Mouse (Mus musculus) intestine, postnatal 0 days (tissue): ENCODE measurements around the gene Eif3l. TPM values are rescaled to one million over a fixed set of nuclear protein-coding genes. Genes with fewer than 3 reads are reported as not detected.
A peak's percentile ranks its signal among the peaks of the same experiment; 100 is the strongest.

Source experiments
- ATAC-seq: fragments of 200-750 bp; cut with Nextera tagmentation; 2 replicates; pipeline ENCODE4 v1.8.0; 2017; ENCODE audit warnings: mild to moderate bottlenecking, moderate TSS enrichment, moderate library complexity
- H3K27ac ChIP-seq: fragments of 300-500 bp; sonication (generic); 2 replicates; pipeline ENCODE4 v1.5.1; 2014; ENCODE audit warnings: mild to moderate bottlenecking, low read depth, low read length, moderate library complexity
- H3K27me3 ChIP-seq: fragments of 300-500 bp; sonication (generic); replicated peaks from 2 replicates; pipeline ENCODE4 v1.6.1; 2014; ENCODE audit warnings: low read length, mixed read lengths; ENCODE audit not compliant: control insufficient read depth, insufficient read depth
- H3K36me3 ChIP-seq: fragments of 300-500 bp; sonication (generic); 2 replicates; pipeline ENCODE4 v1.6.1; 2014; ENCODE audit warnings: mild to moderate bottlenecking, moderate library complexity; ENCODE audit not compliant: control insufficient read depth, insufficient read depth
- H3K4me1 ChIP-seq: fragments of 300-500 bp; sonication (generic); replicated peaks from 2 replicates; pipeline ENCODE4 v1.6.1; 2014; ENCODE audit warnings: antibody characterized with exemption, low read length, mixed read lengths; ENCODE audit not compliant: control insufficient read depth, insufficient read depth
- H3K4me2 ChIP-seq: fragments of 300-500 bp; sonication (generic); replicated peaks from 2 replicates; pipeline ENCODE4 v1.6.1; 2014; ENCODE audit warnings: low read depth, mild to moderate bottlenecking, moderate library complexity
- H3K4me3 ChIP-seq: fragments of 300-500 bp; sonication (generic); 2 replicates; pipeline ENCODE4 v1.5.1; 2014; ENCODE audit warnings: low read depth, low read length
- H3K9ac ChIP-seq: fragments of 300-500 bp; sonication (generic); 2 replicates; pipeline ENCODE4 v1.6.1; 2014; ENCODE audit warnings: mild to moderate bottlenecking, low read depth, low read length
- H3K9me3 ChIP-seq: fragments of 300-500 bp; sonication (generic); 2 replicates; pipeline ENCODE4 v1.6.1; 2016; ENCODE audit warnings: mixed run types; ENCODE audit not compliant: control insufficient read depth
- CTCF ChIP-seq: sonication (generic); IDR thresholded peaks from 2 replicates; pipeline ENCODE4 v1.5.1; 2016; ENCODE audit warnings: low read depth, mild to moderate bottlenecking, control low read depth, antibody characterized with exemption, moderate library complexity
- WGBS: fragments of 180-500 bp; shearing (Covaris S2); extraction: QIAGEN DNeasy Blood & Tissue Kit; methylation state at CpG from one replicate; pipeline ENCODE4 v1.1.7; 2014; 5-methylcytosine and 5-hydroxymethylcytosine counted together
- polyA plus RNA-seq: library from polyadenylated mRNA; unstranded; fragments of >200 nt; fragmentation: Nextera tagmentation; extraction: Ambion mirVana; gene quantifications from 2 replicates; pipeline ENCODE4 v1.2.1, GENCODE M21; 2015

The Eif3l gene
- polyA plus RNA-seq, 1 experiment from 2014 or later = 97.0 TPM

DNA sequence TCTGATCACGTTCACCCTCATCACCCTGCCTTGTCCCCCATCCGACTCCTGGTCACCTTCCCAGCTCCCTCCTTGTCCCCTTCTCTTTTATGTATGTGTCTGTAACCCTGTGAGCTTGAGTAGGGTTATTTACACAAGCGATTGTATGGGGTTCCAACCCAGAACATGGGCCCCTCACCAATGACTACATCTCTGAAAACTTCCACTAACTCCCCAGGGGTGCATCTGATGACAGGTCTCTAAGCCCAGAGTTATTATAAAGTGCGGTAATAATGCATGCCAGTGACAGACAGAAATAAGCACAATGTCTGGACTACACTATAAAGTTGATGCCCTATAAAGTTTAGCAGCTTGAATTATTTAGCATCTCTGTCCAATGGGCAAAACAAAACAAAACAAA is 25.4 kb downstream of the Eif3l start:
- no peak overlapping the region for H3K4me3 ChIP-seq
- H3K4me1 ChIP-seq = peaks cover 3% of the 10 kb centered on the region; the same call in 1 of the 2 replicates
- no peak overlapping the region for H3K27ac ChIP-seq
- no peak overlapping the region for H3K9ac ChIP-seq
- H3K27me3 ChIP-seq = no peaks in the 10 kb centered on the region
- no peak overlapping the region for H3K4me2 ChIP-seq
- H3K9me3 ChIP-seq = no peaks in the 10 kb centered on the region
- 73% methylated on average over 4 of the region's 4 CpGs for WGBS
- H3K36me3 ChIP-seq = peaks cover 4% of the 10 kb centered on the region; the same call in 1 of the 2 replicates
- no peak for TF ChIP-seq CTCF
- ATAC-seq = no peak

DNA sequence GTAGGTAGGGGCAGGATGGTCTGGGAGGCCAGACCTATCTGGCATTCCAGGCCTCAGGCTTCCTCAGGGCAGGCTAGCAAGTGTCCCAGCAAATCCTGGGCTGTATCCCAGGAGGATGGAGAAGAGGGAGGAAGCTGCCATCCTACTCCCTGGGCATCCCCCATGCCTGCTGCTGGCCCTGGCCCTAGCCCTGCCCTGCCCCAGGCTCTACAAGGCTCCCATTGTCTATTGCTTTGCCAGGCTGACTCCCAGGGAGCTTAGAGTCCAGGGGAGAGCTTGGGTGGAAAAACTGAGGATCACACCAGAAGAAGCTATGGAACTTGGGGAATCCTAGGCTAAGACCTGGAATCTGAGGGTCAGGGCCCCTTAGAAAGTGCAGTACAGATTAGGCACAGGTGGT is 26.6 kb downstream of the Eif3l start:
- no peak overlapping the region for H3K4me3 ChIP-seq
- peaks cover under 1% of the 10 kb centered on the region; the same call in 1 of the 2 replicates for H3K4me1 ChIP-seq
- H3K9ac ChIP-seq = no peak overlapping the region
- no peak overlapping the region for H3K27ac ChIP-seq
- no peak for ATAC-seq
- TF ChIP-seq CTCF = no peak
- no peaks in the 10 kb centered on the region for H3K27me3 ChIP-seq
- H3K4me2 ChIP-seq = no peak overlapping the region
- H3K36me3 ChIP-seq = no peaks in the 10 kb centered on the region
- H3K9me3 ChIP-seq = no peaks in the 10 kb centered on the region

DNA sequence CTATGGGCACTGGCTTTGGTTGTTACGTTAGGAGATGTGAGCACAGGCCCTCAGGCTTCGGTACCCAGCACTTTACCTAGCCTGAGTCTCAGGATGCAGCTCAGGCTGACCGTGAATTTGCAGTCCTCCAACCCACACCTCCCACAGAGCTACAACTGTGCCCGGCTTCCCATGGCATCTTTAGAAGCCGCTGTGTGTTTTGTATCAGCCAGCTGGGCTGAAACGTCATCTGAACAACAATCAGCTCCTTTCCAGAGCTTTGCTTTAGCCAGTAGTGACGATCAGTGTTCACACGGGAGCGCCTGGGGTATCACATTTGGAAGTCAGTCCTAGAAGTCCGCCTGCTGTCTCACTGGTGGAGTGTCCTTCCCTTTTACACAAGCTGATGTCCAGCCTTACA is 28.3 kb downstream of the Eif3l start:
- Histone ChIP-seq H3K4me2 (no peak overlapping the region), H3K4me3 (no peak overlapping the region), H3K4me1 (peaks cover 2% of the 10 kb centered on the region), H3K27me3 (no peaks in the 10 kb centered on the region), H3K27ac (no peak overlapping the region), H3K9me3 (no peaks in the 10 kb centered on the region), H3K9ac (no peak overlapping the region), H3K36me3 (no peaks in the 10 kb centered on the region)
- TF ChIP-seq CTCF = no peak
- WGBS = 79% methylated on average over 10 of the region's 10 CpGs
- ATAC-seq = no peak

DNA sequence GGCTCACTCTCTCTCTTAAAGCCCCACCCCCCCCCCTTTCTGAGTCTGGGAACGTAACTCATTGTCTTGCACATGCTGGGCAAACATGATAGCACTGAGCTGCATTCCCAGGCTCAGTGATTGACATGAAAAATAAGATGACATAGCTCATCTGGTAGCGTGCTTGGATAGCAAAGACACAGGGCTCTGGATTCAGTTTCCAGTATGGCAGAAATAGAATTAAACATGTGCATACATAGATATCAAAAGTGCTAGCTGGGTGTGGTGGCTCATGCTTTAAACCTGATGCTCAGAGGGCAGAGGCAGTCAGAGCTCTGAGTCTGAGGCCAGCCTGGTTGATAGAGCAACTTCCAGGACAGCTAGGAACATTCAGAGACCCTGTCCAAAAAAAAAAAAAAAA is 30.8 kb downstream of the Eif3l start:
- H3K27ac ChIP-seq = no peak overlapping the region
- H3K4me1 ChIP-seq = peaks cover 14% of the 10 kb centered on the region; the same call in 1 of the 2 replicates
- 54% methylated on average over 2 of the region's 2 CpGs for WGBS
- no peak for ATAC-seq
- H3K36me3 ChIP-seq = no peaks in the 10 kb centered on the region
- TF ChIP-seq CTCF = no peak
- no peak overlapping the region for H3K9ac ChIP-seq
- no peaks in the 10 kb centered on the region for H3K27me3 ChIP-seq
- H3K4me2 ChIP-seq = no peak overlapping the region
- H3K9me3 ChIP-seq = no peaks in the 10 kb centered on the region
- H3K4me3 ChIP-seq = no peak overlapping the region

DNA sequence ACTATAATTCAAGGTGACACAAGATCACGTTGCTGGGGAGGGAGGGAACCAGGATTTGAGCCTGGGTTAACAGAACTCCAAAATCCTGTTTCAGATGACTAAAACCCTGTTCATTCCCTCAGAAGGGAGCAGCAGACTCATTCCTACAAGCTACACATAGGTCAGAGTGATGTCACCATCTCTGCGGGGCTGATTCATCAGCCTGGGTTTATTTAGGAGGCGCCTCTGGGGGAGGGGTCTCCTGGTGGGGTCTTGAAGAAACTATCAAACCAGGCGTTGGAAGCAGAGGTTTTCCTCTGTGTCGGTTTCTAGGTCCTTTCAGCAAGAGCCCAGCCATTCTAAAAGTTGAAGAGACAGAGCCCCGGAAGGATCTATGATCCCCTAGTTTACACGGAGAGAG is 33.0 kb downstream of the Eif3l start:
- Histone ChIP-seq H3K9me3 (no peaks in the 10 kb centered on the region), H3K9ac (no peak overlapping the region), H3K27me3 (no peaks in the 10 kb centered on the region), H3K4me2 (peak overlapping the region; percentile 96), H3K4me1 (peaks cover 14% of the 10 kb centered on the region; the same call in 1 of the 2 replicates), H3K4me3 (peak overlapping the region; percentile 75; the same call in 1 of the 2 replicates), H3K36me3 (peaks cover 4% of the 10 kb centered on the region; the same call in 1 of the 2 replicates), H3K27ac (peak overlapping the region; percentile 84; the same call in 1 of the 2 replicates)
- no peak for TF ChIP-seq CTCF
- no peak for ATAC-seq
- WGBS = 27% methylated on average over 7 of the region's 7 CpGs

DNA sequence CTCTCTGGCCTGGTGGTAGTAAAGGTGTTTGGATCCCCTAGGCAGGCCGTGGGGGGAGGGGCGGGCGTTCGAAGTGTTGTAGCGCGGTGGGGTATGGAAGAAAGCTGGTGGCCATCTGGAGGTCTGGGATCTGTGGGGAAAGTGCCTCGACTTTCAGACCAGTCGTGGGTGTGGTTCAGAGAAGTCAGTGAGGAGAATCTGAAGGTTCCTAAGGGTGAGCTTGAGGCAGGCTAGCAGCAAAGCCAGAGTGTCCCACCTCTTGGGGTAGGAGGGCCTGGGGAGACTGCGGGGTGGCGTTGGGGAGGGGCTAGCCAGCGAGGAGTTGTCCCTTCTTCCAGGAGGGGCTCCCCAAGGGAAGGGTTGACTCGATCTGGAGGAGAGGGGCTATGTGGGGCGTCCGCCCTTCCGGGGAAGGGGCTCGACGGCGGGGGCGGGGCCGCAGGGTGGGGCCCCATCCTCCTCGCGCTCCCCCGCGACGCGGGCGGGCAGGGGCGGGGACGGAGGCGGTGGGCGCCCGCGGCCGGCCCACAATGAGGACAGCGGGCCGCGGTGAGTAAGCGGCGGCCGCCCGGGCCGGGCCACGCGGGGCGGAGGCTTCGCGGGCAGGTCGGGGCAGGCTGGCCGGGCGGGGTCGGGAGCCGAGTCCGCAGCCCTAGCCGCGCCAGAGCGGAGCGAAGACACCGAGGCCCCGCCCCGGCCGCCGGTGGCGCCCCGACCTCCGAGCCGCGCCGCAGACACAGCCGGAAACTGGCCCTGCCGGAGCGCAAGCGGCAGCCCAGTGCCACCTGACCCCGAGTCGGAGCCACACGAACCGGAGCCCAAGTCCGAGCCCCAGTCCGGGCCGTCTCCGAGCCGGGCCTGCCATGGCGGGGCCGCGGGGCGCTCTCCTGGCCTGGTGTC is 33.7 kb downstream of the Eif3l start, which contains the start of gene Micall1:
Gene Micall1, plus strand, starts transcription at position 478 of the 900 bp plus-strand sequence.
- Histone ChIP-seq H3K27me3 (no peaks in the 10 kb centered on the region), H3K4me3 (peak within 1 kb of the TSS; percentile 75), H3K4me2 (peak within 1 kb of the TSS; percentile 96), H3K9ac (peak within 1 kb of the TSS; percentile 89), H3K4me1 (peaks cover 14% of the 10 kb centered on the region; the same call in 1 of the 2 replicates), H3K27ac (peak within 1 kb of the TSS; percentile 84), H3K36me3 (peaks cover 4% of the 10 kb centered on the region; the same call in 1 of the 2 replicates), H3K9me3 (no peaks in the 10 kb centered on the region)
- peak; percentile 76 for ATAC-seq
- TF ChIP-seq CTCF = 0 out of 2 replicates have a peak, but pooled peaks have one; percentile 5
- under 1% methylated on average over 67 of the region's 85 CpGs for WGBS
